Mouse (Mus musculus): Measurements from ENCODE around the gene Gm10842.

DNA sequence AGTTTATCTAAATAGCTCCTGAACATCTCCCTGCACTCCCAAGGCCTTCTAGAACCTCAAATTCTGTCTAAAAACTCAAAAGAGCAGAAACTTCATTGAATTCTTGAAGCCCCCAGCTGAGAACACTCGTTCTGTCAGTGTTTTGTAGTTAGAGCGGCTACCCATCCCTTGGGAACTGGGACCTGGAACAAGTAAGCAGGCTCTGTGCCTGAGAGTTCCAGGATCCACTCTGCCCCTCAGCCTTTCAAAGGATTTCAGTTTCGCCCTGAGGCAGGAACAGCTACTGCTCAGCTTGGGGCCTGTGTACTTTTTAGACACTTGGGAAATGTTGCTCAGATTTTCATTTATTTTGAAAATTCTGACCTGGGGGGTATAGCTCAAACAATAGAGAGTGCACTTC lies at the start of gene Gm10842:
- TF ChIP-seq CTCF (IDR thresholded peaks at IDR 0.05; ENCODE audit: extremely low read depth, insufficient read depth, insufficient read length, insufficient replicate concordance) (no peak), POLR2A (IDR thresholded peaks at IDR 0.05; ENCODE audit: low read depth, low read length) (no peak)
